Mouse (Mus musculus): Measurements from ENCODE around the gene Tsfm.

The Tsfm gene

DNA sequence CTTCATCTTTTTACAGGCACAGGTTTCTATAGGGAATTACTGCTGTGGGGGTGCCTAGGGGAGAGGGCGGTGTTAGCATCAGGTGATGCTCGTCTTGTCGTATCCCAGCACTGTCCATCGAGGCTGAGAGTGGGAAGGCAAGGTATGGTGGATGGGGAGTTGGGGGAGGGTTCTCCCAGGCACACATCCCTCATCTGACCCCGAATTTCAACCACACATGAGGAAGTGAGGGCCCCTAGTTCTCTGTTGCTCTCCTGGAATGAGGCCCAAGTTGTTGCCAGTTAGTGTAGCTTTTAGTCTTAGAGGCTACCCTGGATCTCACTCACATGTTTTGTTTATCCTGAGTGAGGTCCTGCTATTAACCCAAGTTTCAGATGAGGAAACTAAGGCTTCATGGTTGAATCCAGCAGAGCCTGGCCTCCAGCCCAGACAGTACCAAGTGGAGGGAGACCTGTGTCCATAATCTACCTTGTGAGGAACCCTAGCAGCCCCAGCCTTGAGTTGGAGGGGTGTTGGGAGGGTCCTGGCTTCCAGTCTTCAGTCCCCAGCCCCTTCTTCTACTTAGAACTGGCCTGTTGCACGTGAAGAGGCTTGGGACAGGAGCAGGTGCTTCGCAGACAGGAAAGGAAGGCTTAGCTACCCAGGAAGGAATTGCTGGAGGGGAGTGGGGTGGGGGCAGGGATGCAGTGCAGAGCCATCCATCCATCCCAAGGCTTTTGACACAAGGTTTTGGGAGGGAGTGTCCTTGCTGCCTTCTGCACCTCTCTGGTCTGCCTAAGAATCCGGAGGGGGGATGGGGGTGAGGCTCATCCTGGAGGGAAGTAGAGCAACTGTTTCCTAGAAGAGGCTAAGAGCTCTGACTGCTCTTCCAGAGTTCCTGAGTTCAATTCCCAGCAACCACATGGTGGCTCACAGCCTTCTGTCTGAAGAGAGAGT, 43.2 kb downstream of the Tsfm start:
- in situ Hi-C loops (cut with MboI), result no loop called here

DNA sequence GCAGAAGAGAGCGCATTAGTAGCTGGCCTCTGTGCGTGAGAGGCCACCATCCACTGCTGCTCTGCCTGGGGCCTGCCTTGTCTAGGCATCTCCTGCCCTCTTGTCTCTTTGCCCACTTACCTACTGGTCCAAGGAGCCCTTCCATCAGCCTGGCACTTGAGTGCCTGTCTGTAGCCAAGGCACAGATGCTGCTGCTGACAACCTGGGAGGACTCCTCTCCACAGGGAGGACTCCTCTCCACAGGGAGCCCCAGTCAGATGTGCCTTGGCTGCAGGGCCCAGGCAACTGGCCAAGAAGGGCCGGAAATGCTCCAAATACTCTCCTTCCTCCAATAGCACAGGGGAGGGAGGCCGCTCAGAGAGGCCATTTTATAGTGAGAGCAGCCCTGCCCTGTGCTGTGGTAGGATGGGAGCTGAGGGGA, 44.1 kb downstream of the Tsfm start:
- in situ Hi-C loops (cut with MboI), result no loop called here

DNA sequence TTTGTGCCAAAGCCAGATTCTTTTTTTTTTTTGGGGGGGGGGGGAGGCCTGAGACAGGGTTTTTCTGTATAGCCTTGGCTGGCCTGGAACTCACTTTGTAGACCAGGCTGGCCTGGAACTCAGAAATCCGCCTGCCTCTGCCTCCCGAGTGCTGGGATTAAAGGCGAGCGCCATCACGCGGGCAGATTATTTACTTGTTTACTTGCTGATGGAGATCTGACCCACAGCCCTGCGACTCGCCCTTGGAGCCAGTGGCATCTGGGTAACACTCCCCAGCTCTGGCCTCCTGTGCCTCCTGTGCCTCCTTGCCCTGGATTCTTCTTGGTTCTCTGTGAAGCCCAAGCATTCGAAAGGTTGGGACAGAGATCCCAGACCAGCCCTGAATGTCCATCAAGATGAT, 45.1 kb downstream of the Tsfm start:
- in situ Hi-C loops (cut with MboI), result no loop called here

DNA sequence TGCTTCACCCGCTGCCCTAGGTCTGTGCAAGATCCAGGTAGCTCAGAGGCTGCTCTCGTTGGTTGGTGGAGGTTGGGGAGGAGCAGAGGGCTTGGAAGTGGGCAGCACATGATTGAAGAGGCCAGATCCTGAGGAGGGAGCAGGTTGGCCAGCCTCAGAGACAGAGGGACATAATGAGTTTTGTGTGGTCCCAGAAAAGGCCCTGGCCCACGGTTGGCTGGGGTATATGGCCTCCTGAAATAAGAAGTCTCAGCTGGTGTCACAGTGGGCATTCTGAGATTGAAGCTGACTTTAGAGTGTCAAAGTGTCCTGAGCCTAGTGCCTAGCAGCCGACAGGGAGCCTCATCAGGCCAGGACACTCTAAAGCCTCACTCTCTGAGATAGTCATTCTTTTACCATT, 45.5 kb downstream of the Tsfm start:
- in situ Hi-C loops (cut with MboI), result no loop called here

DNA sequence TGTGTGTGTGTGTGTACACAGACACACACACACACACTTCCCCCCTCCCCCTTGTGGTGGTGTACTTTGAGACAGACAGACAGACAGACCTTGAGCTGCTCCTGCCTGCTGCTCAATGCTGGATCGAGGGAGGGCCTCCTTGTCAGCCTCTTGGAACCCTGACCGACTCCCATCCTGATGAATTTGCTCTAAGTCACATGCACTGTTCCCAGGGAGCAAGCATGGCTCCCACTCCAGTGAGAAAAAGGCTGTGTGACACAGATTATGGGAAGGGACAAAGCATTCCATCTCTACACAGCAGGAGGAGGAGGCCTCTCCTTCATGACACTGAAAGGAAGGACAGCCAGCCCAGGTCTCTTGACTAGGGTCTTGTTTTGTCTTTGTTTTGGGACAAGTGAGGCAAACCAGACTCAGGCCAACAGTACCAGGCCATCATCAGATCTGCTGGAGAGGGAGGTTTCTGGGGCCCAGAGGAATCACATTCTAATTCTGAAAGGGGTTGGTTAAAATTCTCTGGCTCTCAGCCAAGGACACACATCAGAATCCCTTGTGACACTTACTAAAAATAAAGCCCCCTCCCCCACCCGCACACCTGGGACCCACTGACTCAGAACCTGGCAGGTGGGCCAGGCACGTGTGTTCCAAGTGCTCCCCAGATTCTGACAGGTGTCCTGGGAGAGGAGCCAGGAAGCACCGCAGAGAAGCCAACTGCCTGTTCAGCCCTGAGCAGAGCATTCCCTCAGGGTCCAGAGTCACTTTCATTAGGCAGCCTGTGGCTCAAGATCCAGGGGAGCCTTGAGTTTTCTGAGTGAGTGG, 46.2 kb downstream of the Tsfm start:
- in situ Hi-C loops (cut with MboI), result no loop called here

DNA sequence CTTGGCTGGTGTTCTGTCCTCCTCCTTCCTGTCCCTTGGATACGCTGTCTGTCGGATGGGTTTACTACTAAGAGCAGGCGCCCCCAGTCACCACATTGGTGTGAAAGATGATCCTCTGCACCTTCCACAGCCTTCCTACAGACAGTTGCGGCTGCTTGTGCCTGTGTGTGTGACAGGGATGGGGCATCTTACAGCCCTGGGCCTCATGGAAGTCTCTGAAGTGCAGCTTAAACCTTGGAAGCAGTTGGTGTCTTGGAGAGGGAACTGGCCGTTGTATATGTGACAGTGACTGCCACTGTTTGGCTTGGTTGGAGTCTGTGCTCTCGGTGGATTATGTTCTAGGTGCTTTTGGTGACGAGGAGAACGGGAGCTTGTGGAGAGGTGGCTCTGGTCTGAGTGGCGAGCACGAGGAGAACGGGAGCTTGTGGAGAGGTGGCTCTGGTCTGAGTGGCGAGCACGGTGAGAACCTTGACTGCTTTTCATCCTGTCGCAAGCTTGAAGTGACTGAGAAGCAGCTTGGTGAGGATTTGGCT, 47.4 kb downstream of the Tsfm start:
- in situ Hi-C loops (cut with MboI), result no loop called here

DNA sequence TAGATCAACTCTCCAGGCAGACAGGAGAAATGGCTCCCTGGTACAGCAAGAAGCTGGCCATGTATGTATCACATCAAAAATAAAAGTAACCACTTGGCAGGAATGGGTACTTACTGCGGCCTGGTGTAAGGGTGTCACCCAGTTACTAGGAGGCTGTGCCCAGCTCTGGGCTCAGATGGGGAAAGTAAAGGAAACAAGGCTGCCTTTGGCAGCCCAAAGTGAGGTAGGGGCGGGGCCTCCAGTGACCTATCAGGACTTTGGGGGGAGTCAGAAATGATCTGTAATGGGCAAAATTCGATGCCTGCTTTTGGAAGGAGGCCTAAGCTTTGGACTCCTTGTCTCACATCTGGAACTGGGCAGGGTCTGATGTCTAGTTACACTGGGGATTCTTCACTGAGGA, 48.9 kb downstream of the Tsfm start:
- in situ Hi-C loops (cut with MboI), result no loop called here

DNA sequence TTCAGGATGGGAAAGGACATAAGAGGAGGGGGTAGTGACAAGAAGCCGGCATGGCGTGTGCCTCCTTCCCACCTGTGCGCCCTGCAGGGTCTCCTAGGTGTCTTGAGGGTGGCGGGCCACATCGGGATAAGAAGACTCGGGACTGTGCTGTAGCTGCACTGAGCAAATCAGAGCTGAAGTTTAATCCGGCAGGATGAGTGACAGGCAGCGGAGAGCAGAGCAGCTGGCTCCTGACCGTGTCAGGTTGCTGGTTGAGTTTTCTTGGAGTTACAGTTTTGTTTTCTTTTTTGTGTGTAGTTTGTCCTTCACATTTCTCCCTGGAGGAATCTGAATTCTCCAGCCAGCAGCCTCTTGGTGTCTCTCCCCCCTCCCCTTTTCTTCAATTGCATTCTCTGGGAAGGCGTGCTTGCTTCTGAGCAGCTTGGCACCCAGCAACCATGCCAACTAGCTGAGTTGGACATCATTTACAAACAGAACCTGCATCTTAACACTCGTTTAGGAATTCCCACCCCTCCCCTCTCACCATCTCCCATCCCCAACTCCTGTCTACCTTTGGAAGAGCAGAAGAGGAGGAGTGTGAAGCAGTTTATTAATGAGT, 49.6 kb downstream of the Tsfm start:
- in situ Hi-C loops (cut with MboI), result no loop called here

DNA sequence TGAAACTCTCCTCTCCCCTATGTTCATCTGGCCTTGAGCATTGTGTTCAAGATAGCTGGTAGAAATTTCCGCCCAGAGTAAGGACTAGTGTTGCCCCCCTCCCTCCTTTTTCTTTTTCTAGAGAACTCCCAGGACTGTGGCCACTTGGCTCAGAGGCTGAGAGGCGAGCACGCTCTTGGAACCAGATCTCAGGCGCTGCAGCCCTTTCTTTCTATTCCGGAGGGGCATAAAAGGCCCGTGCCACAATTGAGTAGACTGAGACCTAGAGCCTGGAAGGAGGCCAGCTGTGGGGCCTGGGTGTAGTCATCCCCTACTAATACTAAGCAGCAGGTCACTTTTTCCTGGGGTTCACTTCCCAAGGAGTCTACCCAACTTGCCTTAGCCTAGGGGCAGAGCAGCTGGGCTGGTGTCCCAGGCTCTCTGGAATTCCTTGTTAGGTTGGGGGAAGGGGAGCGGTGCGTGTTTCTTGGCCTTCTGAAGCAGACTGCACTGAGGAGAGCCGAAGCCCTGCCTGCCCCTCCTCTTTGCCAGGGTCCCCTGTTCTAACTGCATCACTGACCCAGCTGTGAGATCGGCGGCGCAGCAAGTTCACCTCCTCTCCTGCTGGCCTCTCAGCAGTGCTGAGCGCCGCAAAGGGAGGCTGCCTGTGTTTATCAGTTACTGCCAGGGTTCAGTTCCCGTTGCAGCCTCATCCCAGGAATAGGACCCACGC, 50.3 kb downstream of the Tsfm start:
- in situ Hi-C loops (cut with MboI), result no loop called here

DNA sequence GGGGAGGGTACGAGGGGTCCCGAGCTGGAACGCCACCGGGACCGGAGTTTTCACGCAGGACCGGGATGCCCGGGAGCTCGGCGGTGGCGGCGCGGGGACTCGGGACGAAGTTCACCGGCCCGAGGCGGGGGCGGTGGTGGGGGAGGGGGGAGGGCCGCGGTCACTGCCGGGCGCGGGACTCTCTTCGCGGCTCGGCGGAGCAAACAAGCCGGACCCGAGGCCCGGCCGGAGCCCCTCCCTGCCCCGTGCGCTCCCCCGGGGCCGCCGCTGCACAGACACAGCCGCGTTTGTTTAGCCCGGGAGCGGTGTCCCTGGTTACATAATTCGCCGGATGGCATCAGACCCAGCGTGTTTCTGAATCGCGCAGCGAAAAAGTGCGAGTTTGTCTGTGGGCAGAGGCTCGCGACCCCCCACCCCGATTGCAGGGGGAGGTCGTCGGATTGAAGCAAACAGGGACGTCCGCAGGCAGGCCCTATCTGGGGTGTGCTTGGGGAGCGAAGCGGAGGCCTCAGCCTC, 50.9 kb downstream of the Tsfm start:
- in situ Hi-C loops (cut with MboI), result no loop called here

DNA sequence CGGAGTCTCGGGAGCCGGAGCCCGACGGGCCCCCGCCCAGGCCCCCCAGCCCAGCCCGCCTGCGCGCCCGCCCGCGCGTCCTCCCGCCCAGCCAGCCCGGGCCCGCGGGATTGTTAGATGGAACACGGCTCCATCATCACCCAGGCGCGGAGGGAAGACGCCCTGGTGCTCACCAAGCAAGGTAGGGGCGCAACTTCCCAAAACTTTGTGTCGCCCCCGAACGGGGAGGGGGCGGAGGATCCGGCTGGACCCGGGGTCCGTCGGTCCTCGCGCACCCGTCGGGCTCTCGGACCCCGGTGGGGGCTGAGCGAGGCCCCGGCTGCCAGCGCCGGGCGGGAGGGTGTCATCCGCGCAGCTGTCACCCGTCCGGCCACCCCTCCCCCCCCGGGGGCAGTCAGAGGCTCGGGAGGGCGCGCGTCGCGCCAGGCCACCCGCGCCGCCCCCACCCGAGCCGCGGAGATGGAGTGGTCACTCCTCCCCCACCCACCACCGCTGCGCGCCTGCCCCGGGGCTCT, 51.5 kb downstream of the Tsfm start:
- in situ Hi-C loops (cut with MboI), result no loop called here

DNA sequence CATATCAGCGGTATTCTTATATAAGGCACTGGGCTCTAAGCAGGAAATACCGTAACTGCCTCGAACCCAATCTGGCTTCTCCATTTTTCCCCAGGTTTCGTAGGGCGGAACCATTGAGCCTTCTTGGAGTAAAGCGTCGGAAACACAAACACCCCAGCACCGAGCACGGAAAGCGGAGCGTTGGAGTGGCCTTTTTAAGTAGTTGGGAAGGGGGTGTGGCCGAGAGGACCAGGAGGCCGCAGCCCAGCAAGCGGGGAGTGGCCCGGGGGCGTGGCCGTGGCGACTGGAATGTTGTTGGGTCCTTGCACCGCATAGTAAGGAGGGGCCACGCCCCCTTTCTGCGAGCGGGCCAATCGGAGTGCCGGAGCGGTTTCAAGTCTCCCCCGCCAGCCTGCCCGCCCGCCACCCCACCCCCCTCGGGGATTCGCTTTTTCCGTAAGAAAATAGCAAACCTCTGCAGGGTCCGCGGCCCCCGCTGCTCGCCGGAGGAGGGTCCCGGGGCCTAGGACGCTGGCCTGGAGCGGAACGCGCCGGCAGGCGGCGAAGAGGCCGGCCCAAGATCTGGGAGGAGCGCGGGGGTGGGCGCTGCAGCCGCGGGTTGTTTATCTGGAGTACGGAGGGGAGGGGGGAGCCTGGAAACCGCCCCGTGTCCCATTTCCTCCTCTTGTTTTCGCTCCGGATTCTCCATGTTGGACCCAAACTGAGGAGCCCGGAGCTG, 52.2 kb downstream of the Tsfm start, which contains the start of gene Ctdsp2:
Gene Ctdsp2 (plus strand): TSS at position 441 of the 718 bp plus-strand sequence.
- in situ Hi-C loops (cut with MboI), result no loop called here

DNA sequence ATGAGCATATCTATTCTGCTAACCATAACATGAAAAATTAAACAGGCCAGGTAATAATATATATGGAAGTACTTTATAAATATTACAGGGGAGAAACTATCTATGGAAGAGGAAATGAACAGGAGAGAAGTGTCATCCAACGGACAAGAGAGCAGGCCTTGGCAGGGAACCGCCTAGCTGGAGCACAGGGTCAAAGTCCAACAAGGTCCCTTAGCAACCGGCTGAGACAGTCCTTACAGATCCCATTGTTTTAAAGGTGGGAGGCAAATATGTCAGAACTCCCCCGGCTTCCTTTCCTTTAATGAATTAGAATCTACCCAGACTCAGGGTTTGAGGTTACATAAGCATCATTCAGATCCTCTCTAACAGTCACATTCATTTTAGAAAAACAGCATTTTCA, 53.6 kb downstream of the Tsfm start:
- in situ Hi-C loops (cut with MboI), result no loop called here

DNA sequence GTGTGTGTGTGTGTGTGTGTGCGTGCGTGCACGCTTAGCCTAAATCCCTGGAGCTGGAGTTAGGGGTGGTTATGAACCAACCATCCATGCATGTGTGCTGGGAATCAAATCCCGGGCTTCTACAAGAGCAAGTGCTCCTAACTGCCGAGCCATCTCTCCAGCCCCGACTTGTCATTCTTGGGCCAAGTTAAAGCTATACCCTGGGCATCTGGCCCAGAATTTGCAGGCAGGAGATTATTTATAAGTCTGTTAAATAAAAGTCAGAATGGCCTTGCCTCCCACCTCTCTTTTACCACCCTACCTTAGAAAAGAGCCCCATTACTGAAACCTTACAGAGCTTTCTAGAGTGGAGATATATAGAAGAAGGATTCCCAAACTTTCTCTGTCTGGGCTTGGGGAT, 54.9 kb downstream of the Tsfm start:
- in situ Hi-C loops (cut with MboI), result no loop called here

DNA sequence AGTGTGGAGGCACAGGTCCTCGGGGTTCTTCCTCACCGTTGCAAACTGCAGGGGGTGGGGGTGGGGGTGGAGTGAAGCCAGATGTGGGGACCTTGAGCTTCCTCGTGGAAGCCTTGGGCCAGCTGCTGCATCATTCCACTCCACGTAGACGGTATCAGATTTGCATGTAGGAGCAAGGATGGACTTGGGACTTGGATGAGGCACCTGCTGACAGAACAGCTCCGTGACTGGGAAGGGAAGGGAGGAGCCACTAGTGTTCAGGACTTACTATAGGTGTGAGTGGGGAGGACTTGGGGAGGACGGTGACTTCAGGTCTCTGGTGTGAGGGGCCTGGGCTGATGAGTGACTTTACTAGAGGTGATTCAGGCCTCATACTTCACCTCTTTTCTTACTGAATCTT, 57.7 kb downstream of the Tsfm start:
- in situ Hi-C loops (cut with MboI), result no loop called here

DNA sequence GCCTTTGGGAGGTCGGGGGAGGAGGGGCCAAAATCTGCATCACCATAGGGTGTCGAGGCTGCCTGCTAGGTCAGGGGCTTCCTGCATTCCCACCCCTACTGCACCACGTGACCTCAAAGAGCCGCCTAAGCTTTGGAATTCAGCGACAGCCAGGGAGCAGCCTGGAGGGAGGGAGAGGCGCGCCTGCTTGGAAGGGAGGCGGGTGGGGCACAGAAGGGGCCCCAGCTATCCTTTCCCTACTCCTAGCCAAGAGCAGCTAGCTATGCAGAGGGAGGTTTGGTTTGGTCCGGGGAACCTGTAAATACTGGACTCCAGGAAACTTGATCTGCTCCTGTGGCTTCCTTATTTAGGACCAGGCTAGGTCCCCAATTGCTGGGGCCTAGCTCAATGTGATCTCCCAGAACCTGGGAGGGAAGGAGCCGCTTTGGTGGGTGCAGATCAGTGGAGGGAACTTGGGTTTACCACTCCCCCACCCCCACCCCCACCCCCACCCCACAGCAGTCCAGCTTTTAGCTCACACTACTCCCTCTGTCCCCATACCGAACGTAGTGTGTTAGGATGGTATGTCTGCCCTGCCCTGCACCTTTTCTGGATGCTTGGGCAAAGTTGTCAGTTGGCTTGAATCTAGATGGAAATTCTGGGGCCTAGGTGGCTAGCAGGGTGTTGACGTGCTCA, 58.5 kb downstream of the Tsfm start:
- in situ Hi-C loops (cut with MboI), result no loop called here

DNA sequence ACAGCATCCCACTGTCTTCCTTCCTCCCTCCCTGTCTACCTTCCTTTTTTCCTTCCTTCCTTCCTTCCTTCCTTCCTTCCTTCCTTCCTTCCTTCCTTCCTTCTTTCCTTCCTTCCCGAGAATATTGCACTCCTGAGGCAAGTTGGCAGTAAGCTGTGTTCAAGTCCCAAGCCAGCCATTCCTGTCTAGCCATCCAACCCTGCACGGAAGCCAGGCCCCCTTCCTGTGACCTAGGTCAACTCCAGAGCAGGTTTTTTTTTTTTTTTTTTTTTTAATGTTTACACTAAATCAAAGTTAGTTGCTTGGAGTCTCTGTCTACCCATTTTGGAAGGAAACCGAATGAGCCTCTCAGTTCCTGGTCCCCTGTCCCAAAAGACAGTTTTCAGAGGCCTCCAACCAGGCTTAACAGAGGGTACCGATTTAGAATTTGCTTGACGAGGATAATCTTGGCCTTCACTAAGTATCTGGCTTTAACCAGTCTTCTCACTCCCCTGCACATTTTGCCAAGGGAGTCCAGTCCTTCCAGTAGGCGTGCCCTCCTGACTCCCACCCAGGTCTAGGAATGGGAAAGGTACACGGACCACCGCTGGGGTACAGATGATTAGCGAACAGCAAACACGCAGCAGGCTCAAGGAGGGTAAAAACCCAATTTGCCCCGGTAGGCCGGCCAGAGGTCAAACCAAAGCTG, 59.1 kb downstream of the Tsfm start:
- in situ Hi-C loops (cut with MboI), result no loop called here

DNA sequence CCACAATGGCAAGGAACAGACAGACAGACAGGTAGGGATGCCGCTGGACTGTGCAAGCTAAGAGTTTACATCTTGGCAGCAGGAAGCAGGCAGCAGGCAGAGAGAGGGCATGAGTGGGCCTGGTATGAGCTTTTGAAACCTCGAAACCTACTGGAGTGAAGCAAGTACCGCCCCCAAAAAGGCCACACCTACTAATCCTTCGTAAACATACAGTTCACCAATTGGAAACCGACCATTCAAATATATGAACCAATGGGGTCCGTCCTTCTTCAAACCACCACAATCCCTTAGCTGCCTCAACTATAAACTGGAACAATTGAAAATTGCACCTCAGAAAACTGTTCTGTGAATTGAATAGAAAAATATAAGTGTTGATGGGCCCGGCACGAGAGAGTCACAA, 66.8 kb downstream of the Tsfm start:
- in situ Hi-C loops (cut with MboI), result no loop called here

DNA sequence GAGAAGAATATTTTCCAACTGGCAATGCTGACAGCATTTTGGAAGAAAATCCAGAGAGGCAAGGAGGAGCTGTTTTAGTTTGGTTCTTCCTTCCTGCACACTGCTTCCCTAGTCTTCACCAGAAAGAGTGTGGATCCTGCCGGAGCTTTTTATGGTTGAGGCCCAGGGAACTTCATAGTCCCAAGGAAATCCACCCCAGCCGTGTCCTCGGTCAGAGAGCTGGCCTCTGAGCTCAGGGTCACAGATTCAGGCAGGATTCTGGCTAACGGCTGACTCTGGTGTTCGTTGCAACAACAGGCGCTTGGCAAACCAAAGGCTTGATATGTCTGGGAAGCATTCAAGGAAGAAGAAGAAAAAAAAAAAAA, 67.7 kb downstream of the Tsfm start:
- in situ Hi-C loops (cut with MboI), result no loop called here
